Comparison of ENCODE assay signal across 12 mouse cellular contexts in genomic region chr9:24189511-24190260, GRCm38 (mm10).
DNase-seq lines count a peak whose midpoint lies in the region; ATAC-seq lines count a peak whose summit lies in the region.
"Had no signal": no experiment of that assay in that cellular context is flagged by ENCODE, and none has a peak within 500 bp of the region (broad histone marks: within the 10 kb centered on the region; RNA-seq: fewer than 3 reads in every experiment).

No protein-coding gene starts in this region.

- no peak overlapping the region for H3K9ac ChIP-seq in hindbrain, embryonic 14.5 days
- H3K9ac ChIP-seq: liver, embryonic 14.5 days; stomach, embryonic 15.5 days had no signal

- DNase-seq in layer of hippocampus, adult 18-20 months (ENCODE audit: low spot score in 2 of 2), result peak; percentile 10 to 25
- no peak for DNase-seq in layer of hippocampus, postnatal 25 days (ENCODE audit: extremely low spot score in 1 of 2, low spot score in 1 of 2)
- peak; percentile 61 for DNase-seq in hindbrain, embryonic 14.5 days (ENCODE audit: low spot score)
- DNase-seq in mesoderm, embryonic 11.5 days (ENCODE audit: low read depth, low spot score), result peak; percentile 7
- DNase-seq in telencephalon, adult 2 months (ENCODE audit: low read depth, low spot score), result peak; percentile 78
- no peak for DNase-seq in testis, postnatal 10 days (ENCODE audit: low spot score)
- no peak for DNase-seq in kidney, postnatal 25 days

- 30% methylated on average over 2 of the region's 2 CpGs for WGBS in hindbrain, embryonic 14.5 days

- no peak overlapping the region for H3K4me3 ChIP-seq in hindbrain, embryonic 14.5 days (replicated peaks; ENCODE audit: low read length)
- H3K4me3 ChIP-seq: myocyte; stomach, embryonic 15.5 days had no signal

- H3K27me3 ChIP-seq in hindbrain, embryonic 14.5 days (ENCODE audit: control insufficient read depth, insufficient read depth, low read length), result no peaks in the 10 kb centered on the region
- H3K27me3 ChIP-seq: Patski; stomach, embryonic 15.5 days had no signal

- no peaks in the 10 kb centered on the region for H3K36me3 ChIP-seq in hindbrain, embryonic 14.5 days (replicated peaks; ENCODE audit: control insufficient read depth, insufficient read depth)
- H3K36me3 ChIP-seq: stomach, embryonic 15.5 days had no signal

- H3K4me2 ChIP-seq in hindbrain, embryonic 14.5 days (replicated peaks), result no peak overlapping the region
- H3K4me2 ChIP-seq: stomach, embryonic 15.5 days had no signal

- H3K27ac ChIP-seq in hindbrain, embryonic 14.5 days, result 0 out of 2 replicates have a peak overlapping the region, but pooled peaks have one; percentile 0
- H3K27ac ChIP-seq: liver, embryonic 14.5 days; stomach, embryonic 15.5 days had no signal

- ATAC-seq in hindbrain, embryonic 14.5 days (ENCODE audit: low FRiP score), result peak; percentile 74
- ATAC-seq: intestine, postnatal 0 days; Patski had no signal

- H3K9me3 ChIP-seq in hindbrain, embryonic 14.5 days (ENCODE audit: control insufficient read depth, low read length), result no peaks in the 10 kb centered on the region
- H3K9me3 ChIP-seq: stomach, embryonic 15.5 days had no signal

- H3K4me1 ChIP-seq in hindbrain, embryonic 14.5 days (replicated peaks; ENCODE audit: control insufficient read depth, insufficient read depth, low read length), result no peaks in the 10 kb centered on the region; the same call in 1 of the 2 replicates
- H3K4me1 ChIP-seq: stomach, embryonic 15.5 days had no signal

Comparison
In these comparisons a context has a peak if more than half of its experiments do, and no peak if none do; other contexts are left out.
1. DNase-seq: peak in layer of hippocampus, adult 18-20 months (2 of 2), hindbrain, embryonic 14.5 days (single experiment), mesoderm, embryonic 11.5 days (single experiment) and telencephalon, adult 2 months (single experiment); none in layer of hippocampus, postnatal 25 days (0 of 2), testis, postnatal 10 days (single experiment) and kidney, postnatal 25 days (0 of 2).